Mouse (Mus musculus) midbrain, embryonic 14.5 days (tissue): ENCODE measurements around the gene Crybb3. TPM values are rescaled to one million over a fixed set of nuclear protein-coding genes. Genes with fewer than 3 reads are reported as not detected.

Experiments
- ATAC-seq: fragments of 200-750 bp; cut with Nextera tagmentation; 2 replicates; pipeline ENCODE4 v1.8.0; 2017; ENCODE audit warnings: moderate number of reproducible peaks, moderate library complexity; ENCODE audit not compliant: low FRiP score, low TSS enrichment
- DNase-seq: peaks from one replicate; pipeline ENCODE4 v3.0.0-alpha.2; 2015
- H3K27ac ChIP-seq: fragments of 300-500 bp; sonication (generic); replicated peaks from 2 replicates; pipeline ENCODE4 v1.5.1; 2014; ENCODE audit warnings: mild to moderate bottlenecking, low read depth, low read length, moderate library complexity
- H3K27me3 ChIP-seq: fragments of 300-500 bp; sonication (generic); 2 replicates; pipeline ENCODE4 v1.6.1; 2014; ENCODE audit warnings: low read length, control low read depth, mixed read lengths; ENCODE audit not compliant: control insufficient read depth, insufficient read depth
- H3K36me3 ChIP-seq: fragments of 300-500 bp; sonication (generic); 2 replicates; pipeline ENCODE4 v1.6.1; 2014; ENCODE audit warnings: low read length, control low read depth; ENCODE audit not compliant: control insufficient read depth, insufficient read depth
- H3K4me1 ChIP-seq: fragments of 300-500 bp; sonication (generic); 2 replicates; pipeline ENCODE4 v1.6.1; 2014; ENCODE audit warnings: mild to moderate bottlenecking, antibody characterized with exemption, low read length, control low read depth; ENCODE audit not compliant: control insufficient read depth, insufficient read depth
- H3K4me2 ChIP-seq: fragments of 300-500 bp; sonication (generic); 2 replicates; pipeline ENCODE4 v1.6.1; 2014; ENCODE audit warnings: mild to moderate bottlenecking, low read length, moderate library complexity
- H3K4me3 ChIP-seq: fragments of 300-500 bp; sonication (generic); replicated peaks from 2 replicates; pipeline ENCODE4 v1.5.1; 2014; ENCODE audit warnings: low read depth, low read length
- H3K9ac ChIP-seq: fragments of 300-500 bp; sonication (generic); replicated peaks from 2 replicates; pipeline ENCODE4 v1.6.1; 2014; ENCODE audit warnings: mild to moderate bottlenecking, low read length, moderate library complexity
- H3K9me3 ChIP-seq: fragments of 300-500 bp; sonication (generic); 2 replicates; pipeline ENCODE4 v1.6.1; 2016; ENCODE audit warnings: low read length, control low read depth, mixed read lengths; ENCODE audit not compliant: control insufficient read depth
- WGBS: fragments of 180-500 bp; shearing (Covaris S2); extraction: QIAGEN DNeasy Blood & Tissue Kit; methylation state at CpG from one replicate; pipeline ENCODE4 v1.1.7; 2014; 5-methylcytosine and 5-hydroxymethylcytosine counted together
- polyA plus RNA-seq: library from polyadenylated mRNA; unstranded; fragments of >200 nt; fragmentation: Nextera tagmentation; extraction: Ambion mirVana; gene quantifications from 2 replicates; pipeline ENCODE4 v1.2.1, GENCODE M21; 2014

The Crybb3 gene
- 0.70 and 0.77 TPM in 2 replicates for polyA plus RNA-seq

DNA sequence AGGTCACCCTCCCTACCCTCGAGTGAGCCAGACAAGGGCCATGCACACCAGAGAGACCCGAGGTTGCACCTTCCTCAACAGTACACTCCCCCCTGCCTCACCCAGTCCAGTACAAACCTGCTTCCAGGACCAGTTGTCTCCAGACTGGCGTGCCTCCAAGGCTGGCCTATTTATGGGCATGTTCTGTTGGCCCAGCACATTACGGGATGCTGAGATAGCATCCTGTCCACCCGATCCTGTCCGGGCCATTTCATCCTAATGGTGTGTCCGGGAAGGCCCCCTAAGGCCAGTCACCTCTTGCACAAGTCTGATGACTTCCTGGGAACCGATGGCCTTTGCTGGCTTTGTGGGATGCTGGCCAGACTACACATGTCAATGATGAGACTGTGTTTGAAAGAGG lies at the start of gene Crybb3:
Gene Crybb3, minus strand, starts transcription at position 146 of the 400 bp plus-strand sequence.
- no peaks in the 10 kb centered on the region for H3K27me3 ChIP-seq
- H3K9me3 ChIP-seq, result no peaks in the 10 kb centered on the region
- no peak within 1 kb of the TSS for H3K4me3 ChIP-seq
- H3K9ac ChIP-seq, result no peak within 1 kb of the TSS
- H3K4me1 ChIP-seq, result no peaks in the 10 kb centered on the region
- H3K27ac ChIP-seq, result no peak within 1 kb of the TSS
- ATAC-seq (no peak), DNase-seq (no peak)
- 92% methylated on average over 8 of the region's 8 CpGs for WGBS
- no peak within 1 kb of the TSS for H3K4me2 ChIP-seq
- no peaks in the 10 kb centered on the region for H3K36me3 ChIP-seq

DNA sequence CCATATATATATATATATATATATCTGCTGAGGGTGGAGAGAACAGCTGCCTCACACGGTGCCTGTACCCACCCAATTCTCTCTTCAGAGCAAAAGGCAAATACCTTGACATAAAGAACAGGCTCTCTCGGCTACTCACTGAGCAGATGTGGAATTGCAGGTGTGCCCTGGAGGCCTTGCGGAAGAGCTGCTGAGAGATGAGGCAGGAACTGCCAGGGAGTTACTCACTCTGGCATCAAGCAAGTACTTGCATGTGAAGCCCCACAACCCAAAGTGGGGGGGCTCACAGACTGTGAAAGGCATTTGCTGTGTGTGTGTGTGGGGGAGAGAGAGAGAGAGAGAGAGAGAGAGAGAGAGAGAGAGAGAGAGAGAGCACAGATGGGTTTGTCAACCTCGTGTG lies 47.0 kb upstream of the Crybb3 start:
- H3K27me3 ChIP-seq, result no peaks in the 10 kb centered on the region
- no peak overlapping the region for H3K27ac ChIP-seq
- 84% methylated on average over 4 of the region's 4 CpGs for WGBS
- no peak overlapping the region for H3K9ac ChIP-seq
- H3K9me3 ChIP-seq, result no peaks in the 10 kb centered on the region
- DNase-seq, result no peak
- H3K4me3 ChIP-seq, result no peak overlapping the region
- no peaks in the 10 kb centered on the region for H3K36me3 ChIP-seq
- no peak for ATAC-seq
- H3K4me2 ChIP-seq, result no peak overlapping the region
- peaks cover 7% of the 10 kb centered on the region; the same call in 1 of the 2 replicates for H3K4me1 ChIP-seq

- H3K4me1 ChIP-seq, result peaks cover 7% of the 10 kb centered on the region; the same call in 1 of the 2 replicates
- H3K4me2 ChIP-seq, result no peak overlapping the region
- WGBS, result 97% methylated on average over 12 of the region's 12 CpGs
- H3K9me3 ChIP-seq, result no peaks in the 10 kb centered on the region
- DNase-seq (no peak), ATAC-seq (no peak)
- H3K27me3 ChIP-seq, result no peaks in the 10 kb centered on the region
- H3K27ac ChIP-seq, result no peak overlapping the region
- no peak overlapping the region for H3K9ac ChIP-seq
- H3K4me3 ChIP-seq, result no peak overlapping the region
- H3K36me3 ChIP-seq, result no peaks in the 10 kb centered on the region
These were observed 45.1 kb upstream of the Crybb3 start for GRCm38 (mm10) chr5:113126476-113126875.

GRCm38 (mm10) chr5:113123693-113124092 lies 42.3 kb upstream of the Crybb3 start:
- H3K9me3 ChIP-seq, result no peaks in the 10 kb centered on the region
- H3K27ac ChIP-seq, result no peak overlapping the region
- DNase-seq (no peak), ATAC-seq (no peak)
- H3K4me1 ChIP-seq, result peaks cover 12% of the 10 kb centered on the region; the same call in 1 of the 2 replicates
- no peaks in the 10 kb centered on the region for H3K27me3 ChIP-seq
- H3K36me3 ChIP-seq, result no peaks in the 10 kb centered on the region
- H3K4me2 ChIP-seq, result no peak overlapping the region
- H3K4me3 ChIP-seq, result no peak overlapping the region
- WGBS, result 75% methylated on average over 10 of the region's 10 CpGs
- no peak overlapping the region for H3K9ac ChIP-seq

- ATAC-seq, result no peak
- Histone ChIP-seq H3K27ac (no peak overlapping the region), H3K4me2 (no peak overlapping the region), H3K9ac (no peak overlapping the region), H3K4me3 (no peak overlapping the region), H3K4me1 (peaks cover 12% of the 10 kb centered on the region; the same call in 1 of the 2 replicates), H3K36me3 (no peaks in the 10 kb centered on the region), H3K27me3 (no peaks in the 10 kb centered on the region), H3K9me3 (no peaks in the 10 kb centered on the region)
- 52% methylated on average over 12 of the region's 12 CpGs for whole genome bisulfite sequencing
- no peak for DNase-seq
These were observed 41.1 kb upstream of the Crybb3 start for GRCm38 (mm10) chr5:113122326-113123054.

- ATAC-seq (no peak), DNase-seq (no peak)
- H3K36me3 ChIP-seq, result no peaks in the 10 kb centered on the region
- H3K27ac ChIP-seq, result no peak overlapping the region
- no peak overlapping the region for H3K4me3 ChIP-seq
- H3K4me1 ChIP-seq, result peaks cover 12% of the 10 kb centered on the region; the same call in 1 of the 2 replicates
- H3K4me2 ChIP-seq, result no peak overlapping the region
- no peak overlapping the region for H3K9ac ChIP-seq
- no peaks in the 10 kb centered on the region for H3K27me3 ChIP-seq
- no peaks in the 10 kb centered on the region for H3K9me3 ChIP-seq
- WGBS, result 83% methylated on average over 6 of the region's 6 CpGs
These were observed 40.1 kb upstream of the Crybb3 start for GRCm38 (mm10) chr5:113121591-113121875.

DNA sequence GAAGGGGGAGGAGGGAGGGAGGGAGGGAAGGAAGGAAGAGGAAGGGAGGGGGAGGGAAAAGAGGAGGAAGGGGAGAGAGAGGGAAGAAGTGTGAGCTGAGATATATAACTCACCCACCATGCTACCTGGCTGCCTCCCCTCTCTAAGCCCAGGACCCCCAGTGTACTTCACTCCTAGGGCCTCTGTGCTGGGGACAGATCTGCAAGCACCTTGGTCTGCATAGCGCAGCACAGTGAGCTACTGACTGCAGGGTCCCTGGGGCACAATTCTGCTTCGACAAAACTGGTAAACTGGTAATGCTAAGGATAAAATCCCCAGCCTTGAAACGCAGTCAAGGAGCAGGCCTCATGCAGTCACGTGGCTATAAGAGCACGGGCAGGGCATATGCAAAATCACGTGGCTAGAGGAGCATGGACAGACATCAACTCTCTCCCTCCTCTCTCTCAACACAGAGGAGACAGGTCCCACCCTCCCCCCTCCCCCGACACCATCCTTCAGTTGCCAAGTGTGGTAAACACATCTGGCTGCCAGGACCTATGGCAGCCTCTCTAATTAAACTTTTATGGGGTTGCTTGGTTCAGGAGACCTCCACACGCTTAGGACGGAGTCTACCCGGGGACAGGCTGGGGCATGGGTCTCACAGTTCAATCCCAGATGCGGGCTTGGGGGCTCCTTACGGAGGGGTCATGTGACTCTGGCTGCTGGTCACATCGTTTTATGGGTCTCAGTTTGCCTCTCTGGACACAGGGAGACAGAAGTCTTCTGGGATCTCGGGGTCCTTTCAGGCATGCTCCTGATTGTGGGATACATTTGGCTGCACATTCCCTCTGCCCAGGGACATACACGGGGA lies 39.6 kb upstream of the Crybb3 start:
- ATAC-seq, result no peak
- H3K4me2 ChIP-seq, result no peak overlapping the region
- no peak overlapping the region for H3K27ac ChIP-seq
- no peaks in the 10 kb centered on the region for H3K27me3 ChIP-seq
- WGBS, result 48% methylated on average over 15 of the region's 15 CpGs
- H3K9me3 ChIP-seq, result no peaks in the 10 kb centered on the region
- peaks cover 12% of the 10 kb centered on the region; the same call in 1 of the 2 replicates for H3K4me1 ChIP-seq
- no peak overlapping the region for H3K9ac ChIP-seq
- no peak overlapping the region for H3K4me3 ChIP-seq
- H3K36me3 ChIP-seq, result no peaks in the 10 kb centered on the region
- DNase-seq, result no peak

GRCm38 (mm10) chr5:113119861-113120465 lies 38.6 kb upstream of the Crybb3 start:
- ATAC-seq (no peak), DNase-seq (peak; percentile 28)
- no peak overlapping the region for H3K4me3 ChIP-seq
- H3K4me1 ChIP-seq, result peaks cover 12% of the 10 kb centered on the region; the same call in 1 of the 2 replicates
- no peak overlapping the region for H3K9ac ChIP-seq
- WGBS, result 47% methylated on average over 13 of the region's 13 CpGs
- H3K9me3 ChIP-seq, result no peaks in the 10 kb centered on the region
- H3K36me3 ChIP-seq, result no peaks in the 10 kb centered on the region
- H3K4me2 ChIP-seq, result no peak overlapping the region
- H3K27ac ChIP-seq, result no peak overlapping the region
- H3K27me3 ChIP-seq, result no peaks in the 10 kb centered on the region
